Mouse (Mus musculus): ENCODE data around the gene Setd5.

The Setd5 gene

DNA sequence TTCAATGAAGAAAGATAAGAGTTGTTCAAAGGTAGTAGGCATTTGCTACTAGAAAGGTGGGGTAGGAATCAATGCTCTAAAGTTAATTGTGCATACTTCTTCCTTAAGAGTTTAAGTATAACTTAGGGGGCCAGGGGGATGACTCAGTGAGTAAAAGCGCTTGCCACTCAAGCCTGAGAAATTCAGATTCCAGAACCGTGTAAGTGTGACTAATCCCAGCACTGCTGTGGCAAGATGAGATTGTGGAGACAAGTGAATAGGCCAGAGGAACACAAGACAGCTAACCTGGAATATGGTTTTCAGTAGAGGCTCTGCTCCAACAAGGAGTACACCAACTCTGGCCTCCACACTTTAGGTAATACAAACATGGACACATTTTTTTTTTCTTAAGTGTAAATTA is 56.2 kb downstream of the Setd5 start:
- DNase-seq (ENCODE audit: low read depth, low spot score): no peak

DNA sequence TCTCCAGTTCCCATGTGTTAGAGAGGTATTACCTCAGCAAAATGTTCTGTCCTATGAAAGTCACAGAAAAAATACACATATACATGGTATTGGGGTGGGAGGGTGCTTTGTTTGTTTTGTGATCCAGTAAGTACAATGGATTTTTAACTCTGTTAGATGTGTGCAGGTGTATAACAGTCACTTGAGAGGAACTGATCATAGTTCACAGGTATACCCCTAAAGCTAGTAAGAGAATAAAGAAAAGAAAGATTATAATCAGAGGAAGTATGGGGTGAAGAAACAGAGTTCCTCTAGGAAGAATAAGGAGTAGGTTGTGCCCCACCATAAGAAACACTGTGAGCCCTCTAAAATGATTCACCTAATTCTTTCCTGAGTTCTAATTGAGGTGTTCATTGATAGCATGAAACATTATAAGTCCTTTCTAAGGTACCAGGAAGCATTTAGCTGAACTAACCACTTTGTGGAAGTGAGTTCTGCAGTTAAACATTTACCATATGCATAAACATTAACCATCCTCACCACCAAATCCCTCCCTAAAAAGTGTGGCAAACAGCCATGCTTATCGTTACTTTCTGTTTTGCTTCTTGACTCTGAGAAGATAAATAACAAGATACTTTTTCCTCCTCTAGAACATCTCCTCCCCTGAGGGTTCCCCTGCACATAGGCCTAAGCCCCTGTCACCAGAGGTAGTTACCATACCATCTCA is 64.4 kb downstream of the Setd5 start:
- DNase-seq (ENCODE audit: low read depth, low spot score): no peak

DNA sequence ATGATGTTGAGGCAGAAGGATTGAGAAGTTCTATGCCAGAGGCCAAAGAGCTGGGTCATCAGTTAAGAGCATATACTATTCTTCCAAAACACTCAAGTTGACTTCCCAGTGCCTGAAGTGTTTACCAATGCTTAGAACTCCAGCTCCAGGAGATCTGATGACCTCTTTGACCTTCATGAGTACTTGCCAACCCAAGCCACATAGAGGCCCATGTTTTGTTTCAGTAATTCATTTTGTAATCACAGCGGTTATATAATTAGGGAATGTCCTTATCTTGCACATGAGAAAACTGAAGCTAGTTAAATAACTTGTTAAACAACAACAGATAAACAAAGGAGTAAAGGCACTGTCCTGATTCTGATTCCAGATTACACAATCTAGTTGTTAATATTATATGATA is 67.6 kb downstream of the Setd5 start:
- no peak for DNase-seq (ENCODE audit: low read depth, low spot score)

GRCm38 (mm10) chr6:113145249-113145648 is 68.1 kb downstream of the Setd5 start:
- DNase-seq (ENCODE audit: low read depth, low spot score): no peak

DNA sequence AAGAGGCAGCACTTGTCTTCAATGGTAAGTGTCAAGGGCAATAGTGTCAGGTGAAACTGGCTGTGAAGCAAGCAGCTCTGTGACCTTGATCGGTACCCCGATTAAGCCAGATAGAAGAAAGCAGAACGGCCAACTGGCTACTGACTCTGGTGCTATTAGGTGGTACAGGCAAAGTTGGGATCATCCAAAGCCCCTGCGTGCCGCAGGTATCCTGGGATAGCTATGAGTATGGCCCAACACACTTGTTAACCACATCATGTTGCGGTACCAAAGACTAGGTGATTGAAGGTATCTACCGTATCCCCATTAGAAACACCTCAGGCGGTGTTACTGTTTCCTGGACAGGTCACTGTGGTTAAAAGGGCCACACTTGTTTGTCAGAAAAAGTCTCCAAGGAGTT is 76.9 kb downstream of the Setd5 start:
- no peak for DNase-seq (ENCODE audit: low read depth, low spot score)

DNA sequence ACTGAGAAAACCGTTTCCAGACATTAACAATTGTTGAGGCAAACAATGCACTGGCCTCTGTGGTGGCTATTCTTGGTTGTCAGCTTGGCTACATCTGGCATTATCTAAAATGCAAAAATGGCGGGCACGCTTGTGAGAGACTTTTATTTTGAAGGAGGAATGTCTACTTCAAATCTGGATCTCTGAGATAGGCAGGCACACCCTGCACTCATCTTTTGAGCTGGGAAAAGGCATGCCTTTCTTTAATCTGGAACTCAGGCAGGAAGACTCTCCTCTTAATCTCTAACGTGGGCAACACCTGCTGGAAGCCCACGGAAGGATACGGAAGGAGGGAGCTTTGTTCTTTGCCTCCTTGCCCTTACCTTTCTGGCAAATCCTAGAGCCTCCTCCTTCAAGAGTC is 77.7 kb downstream of the Setd5 start:
- DNase-seq (ENCODE audit: low read depth, low spot score): no peak

- no peak for DNase-seq (ENCODE audit: low read depth, low spot score)
Measured at GRCm38 (mm10) chr6:113156064-113156463, 78.9 kb downstream of the Setd5 start.

DNA sequence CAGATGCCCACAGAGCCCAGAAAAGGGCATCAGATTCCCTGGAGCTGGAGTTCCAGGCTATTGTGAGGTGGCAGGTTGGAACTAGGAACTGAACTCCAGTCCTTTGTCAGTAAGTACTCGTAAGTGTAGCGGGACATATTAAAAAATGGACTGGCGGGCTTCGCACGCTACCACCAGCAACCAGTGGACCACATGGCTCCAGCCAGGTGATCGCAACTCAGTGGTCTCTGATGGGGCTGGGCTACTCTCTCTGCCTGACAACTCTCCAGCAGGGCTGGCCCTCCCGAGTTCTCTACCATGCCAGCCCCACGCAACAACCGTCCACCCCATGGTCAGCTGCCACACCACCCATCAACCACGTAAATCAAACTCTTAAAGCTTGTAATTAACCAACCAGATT is 82.9 kb downstream of the Setd5 start:
- DNase-seq (ENCODE audit: low read depth, low spot score): no peak

- DNase-seq (ENCODE audit: low read depth, low spot score): no peak
Measured at GRCm38 (mm10) chr6:113161982-113162381, 84.8 kb downstream of the Setd5 start.

GRCm38 (mm10) chr6:113163513-113163912 is 86.3 kb downstream of the Setd5 start:
- no peak for DNase-seq (ENCODE audit: low read depth, low spot score)

GRCm38 (mm10) chr6:113166661-113167251 is 89.6 kb downstream of the Setd5 start:
- DNase-seq (ENCODE audit: low read depth, low spot score): no peak

DNA sequence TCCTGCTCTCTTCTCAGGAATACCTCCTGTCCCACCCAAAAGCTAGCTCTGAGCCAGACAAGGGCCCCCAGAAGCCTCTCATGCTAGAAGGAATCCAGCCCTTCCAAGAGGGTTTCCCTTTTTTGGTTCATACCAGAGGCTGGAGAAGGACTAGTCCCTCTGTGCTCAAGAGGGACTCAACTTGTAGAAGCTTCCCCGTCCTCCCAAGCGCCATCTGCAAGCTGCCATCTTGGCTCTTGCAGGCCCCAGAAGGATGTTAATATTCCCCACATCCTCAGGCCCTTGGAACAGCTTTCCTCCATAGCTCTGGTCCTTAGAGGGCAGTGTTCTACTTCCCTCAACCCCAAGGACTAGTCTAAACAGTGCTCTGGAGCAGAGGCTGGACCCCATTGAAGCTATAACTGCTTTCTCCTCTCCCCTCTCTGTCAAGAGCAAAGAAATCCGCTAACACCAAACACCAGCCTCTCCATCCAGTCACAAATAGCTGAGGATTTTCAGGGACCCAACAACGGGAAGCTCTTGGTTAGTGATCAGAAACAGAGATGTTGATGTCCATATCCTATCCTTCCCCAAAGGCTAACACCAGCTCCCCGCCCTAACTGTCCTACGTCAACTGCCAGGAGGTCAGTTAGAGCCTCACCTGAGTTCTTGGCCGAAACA is 91.3 kb downstream of the Setd5 start:
- no peak for DNase-seq (ENCODE audit: low read depth, low spot score)

DNA sequence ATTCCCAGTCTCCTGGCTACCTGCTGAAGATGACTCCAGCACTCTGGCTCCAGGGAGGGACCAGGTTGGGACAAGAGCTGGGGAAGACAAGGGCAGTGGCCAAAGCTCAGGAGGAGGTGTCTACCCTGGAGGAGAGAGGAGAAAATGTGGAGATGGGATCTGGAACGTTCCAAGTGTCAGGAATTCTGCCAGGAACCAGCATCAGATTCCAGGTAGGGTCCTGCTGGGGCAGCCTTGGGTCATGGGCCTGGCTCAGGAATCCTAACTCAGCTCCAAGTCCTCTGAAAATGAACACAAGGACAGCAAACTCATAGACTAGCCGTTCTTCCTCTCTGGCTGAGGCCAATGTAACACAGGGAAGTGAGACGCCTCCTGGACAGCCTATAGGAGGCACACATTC is 92.7 kb downstream of the Setd5 start:
- no peak for DNase-seq (ENCODE audit: low read depth, low spot score)

DNA sequence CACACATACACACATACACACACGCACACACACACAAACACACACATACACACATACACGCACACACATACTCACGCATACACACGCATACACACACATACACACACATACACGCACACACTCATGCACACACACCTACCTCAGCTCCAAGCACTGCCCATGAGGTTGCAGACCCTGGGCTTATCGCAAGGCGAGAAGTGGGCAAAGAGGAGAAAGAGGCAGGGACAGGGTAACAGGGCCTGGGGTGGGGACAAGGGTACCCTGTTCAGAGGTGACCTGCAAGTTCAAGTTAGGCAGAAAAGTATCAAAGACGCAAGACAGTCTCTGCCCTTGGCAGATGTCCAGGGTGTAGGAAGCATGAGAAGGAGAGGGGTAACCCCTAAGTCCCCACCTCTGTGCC is 93.5 kb downstream of the Setd5 start:
- no peak for DNase-seq (ENCODE audit: low read depth, low spot score)

DNA sequence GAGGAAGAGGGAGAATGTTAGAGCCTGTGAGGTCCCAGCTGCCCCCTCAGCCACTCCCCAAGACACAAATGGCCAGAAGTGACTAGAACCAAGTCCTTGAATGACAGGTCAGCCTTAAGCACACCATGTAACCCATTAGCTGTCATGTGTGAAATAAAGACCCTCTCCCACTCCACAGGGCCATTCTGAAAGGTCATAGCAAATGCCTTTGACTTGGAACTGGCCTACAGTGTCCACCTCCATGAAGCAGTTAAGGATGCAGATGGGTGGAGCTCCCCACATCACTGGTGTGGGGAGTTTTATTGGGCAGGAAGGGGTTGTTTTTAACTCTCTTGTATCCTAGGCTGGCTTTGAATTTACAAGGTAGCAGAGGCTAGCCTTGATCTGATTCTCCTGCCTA is 94.8 kb downstream of the Setd5 start:
- no peak for DNase-seq (ENCODE audit: low read depth, low spot score)

DNA sequence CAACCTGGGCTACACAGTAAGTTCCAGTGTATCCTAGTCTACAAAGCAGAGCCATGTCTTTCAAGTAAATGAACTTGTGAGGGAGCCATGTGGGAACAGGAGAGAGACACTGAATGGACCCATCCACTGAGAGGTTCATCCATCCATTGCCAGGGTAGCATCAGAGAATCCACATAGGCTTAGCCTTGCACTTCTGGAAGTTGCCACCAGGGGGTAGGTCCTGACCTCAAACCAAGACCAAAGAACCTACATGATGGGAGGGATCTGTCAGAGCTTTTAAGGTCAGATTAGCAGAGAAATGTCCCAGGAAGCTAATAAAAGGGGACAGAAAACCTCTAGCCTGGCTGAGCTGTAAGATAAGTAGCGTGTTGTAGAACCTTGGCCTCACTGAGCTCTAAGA is 95.4 kb downstream of the Setd5 start:
- peak; percentile 40 for DNase-seq (ENCODE audit: low read depth, low spot score)

DNA sequence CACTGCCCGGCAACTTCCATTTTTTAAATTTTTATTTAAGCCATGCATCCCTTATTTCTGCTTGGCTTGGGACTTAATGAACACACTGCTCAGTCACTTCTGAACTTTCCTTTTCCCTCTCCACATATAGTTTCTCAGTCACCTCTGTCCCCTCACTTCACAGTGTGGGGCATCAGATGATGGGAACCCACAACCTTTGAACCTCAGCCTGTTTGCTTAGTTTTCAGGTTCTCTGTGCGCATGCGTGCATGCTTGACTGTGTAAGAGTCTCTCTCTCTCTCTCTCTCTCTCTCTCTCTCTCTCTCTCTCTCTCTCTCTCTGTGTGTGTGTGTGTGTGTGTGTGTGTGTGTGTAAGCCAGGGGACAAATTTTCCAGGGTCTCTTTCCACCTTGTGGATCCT is 98.3 kb downstream of the Setd5 start:
- no peak for DNase-seq (ENCODE audit: low read depth, low spot score)

- no peak for DNase-seq (ENCODE audit: low read depth, low spot score)
Measured at GRCm38 (mm10) chr6:113176613-113177012, 99.4 kb downstream of the Setd5 start.

DNA sequence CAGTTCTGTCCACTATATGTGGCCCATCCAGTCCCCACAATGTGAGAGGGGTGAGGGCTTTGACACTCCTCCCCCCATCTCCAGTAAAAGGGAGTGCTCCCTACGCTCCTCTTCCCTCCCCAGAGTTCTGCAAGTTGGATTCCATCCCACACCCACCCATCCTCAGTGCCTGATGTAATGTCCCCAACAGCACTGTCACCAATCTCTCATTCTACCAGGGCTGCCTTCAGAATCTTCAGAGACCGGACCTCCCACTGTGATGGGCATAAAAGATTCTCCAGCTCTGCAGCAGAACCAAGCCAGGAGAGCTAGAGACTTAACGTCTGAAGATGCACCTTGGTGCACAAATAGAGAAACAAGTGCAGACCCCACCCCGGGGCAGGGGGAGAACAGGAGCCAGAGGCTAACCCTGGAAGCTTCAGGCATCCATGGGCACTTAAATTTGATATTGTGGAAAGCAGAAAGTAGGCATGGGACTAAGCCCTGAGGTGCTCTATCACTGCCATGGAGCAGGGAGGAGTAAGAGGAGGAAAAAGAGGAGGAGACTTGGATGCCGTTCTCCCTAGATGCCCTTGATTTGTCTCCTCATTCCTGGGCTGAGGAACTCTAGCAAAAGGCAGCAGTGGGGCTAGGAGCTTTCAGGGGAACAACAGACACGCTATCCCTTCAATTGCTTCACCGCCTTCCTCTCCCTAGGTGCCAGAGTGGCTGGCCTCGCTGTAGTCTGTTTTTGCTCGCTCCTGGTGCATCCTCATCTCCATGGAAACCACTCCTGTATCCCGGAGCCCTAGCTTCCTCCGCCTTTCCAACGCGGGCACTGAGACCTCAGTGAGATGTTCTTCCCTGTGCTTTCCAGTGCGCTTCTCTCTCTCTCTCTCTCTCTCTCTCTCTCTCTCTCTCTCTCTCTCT is 101.4 kb downstream of the Setd5 start:
- no peak for DNase-seq (ENCODE audit: low read depth, low spot score)

DNA sequence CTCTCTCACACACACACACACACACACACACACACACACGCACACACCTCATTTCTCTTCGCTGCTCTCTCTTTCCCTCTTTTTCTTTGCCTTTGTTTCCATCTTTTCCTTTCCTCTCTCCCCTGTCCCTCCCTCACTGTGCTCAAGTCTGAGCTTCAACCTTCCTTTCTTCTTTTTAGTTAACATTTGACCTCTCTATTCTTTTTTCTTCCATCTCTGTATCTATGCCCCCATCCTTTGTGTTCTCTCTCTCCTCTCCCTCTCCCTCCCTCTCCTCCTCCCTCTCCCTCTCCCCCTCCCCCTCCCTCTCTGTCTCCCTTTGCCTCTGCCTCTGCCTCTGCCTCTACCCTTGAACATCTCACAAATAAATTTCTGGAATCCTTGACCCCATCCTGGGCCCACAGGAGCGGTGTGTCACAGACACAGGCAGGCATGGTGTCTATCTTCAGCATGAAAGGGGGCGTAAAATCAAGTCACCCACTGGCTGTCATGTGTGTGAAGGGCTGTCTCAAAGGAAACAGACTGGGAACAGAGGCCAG is 102.1 kb downstream of the Setd5 start:
- no peak for DNase-seq (ENCODE audit: low read depth, low spot score)

GRCm38 (mm10) chr6:113184163-113184562 is 107.0 kb downstream of the Setd5 start:
- DNase-seq (ENCODE audit: low read depth, low spot score): no peak
